Mouse (Mus musculus) E14TG2a.4 (cell line): ENCODE data around the gene Actr3b.

ENCODE experiments used
- CTCF ChIP-seq: conservative IDR thresholded peaks from 2 replicates; pipeline ENCODE4 v1.5.1; 2014; ENCODE audit warnings: low read length
- NANOG ChIP-seq: IDR thresholded peaks from 2 replicates; pipeline ENCODE4 v1.6.1; 2014; ENCODE audit warnings: borderline replicate concordance, low read length, mixed read lengths
- POU5F1 ChIP-seq: IDR thresholded peaks from 2 replicates; pipeline ENCODE4 v1.6.1; 2014; ENCODE audit warnings: low read length, borderline replicate concordance

GRCm38 (mm10) chr5:25847154-25847553, 87.4 kb downstream of the Actr3b start:
- TF ChIP-seq CTCF (no peak), POU5F1 (no peak), NANOG (no peak)
